Mouse (Mus musculus): ENCODE data around the gene Wdr60. TPM values are rescaled to one million over a fixed set of nuclear protein-coding genes. Genes with fewer than 3 reads are reported as not detected.
A peak's percentile ranks its signal among the peaks of the same experiment; 100 is the strongest.

Gene Wdr60
- 17.0 and 18.3 TPM in 2 replicates for polyA plus RNA-seq (2015; fragmentation: Nextera tagmentation; extraction: Ambion mirVana)

GRCm38 (mm10) chr12:116262555-116263341 is at the start of gene Wdr60:
Gene Wdr60 (minus strand): TSS chr12:116263022.
- peak within 1 kb of the TSS; percentile 85 for H3K4me3 ChIP-seq (ENCODE audit: low read length)
- peak within 1 kb of the TSS; percentile 89 for H3K9ac ChIP-seq (ENCODE audit: low read depth, low read length)
- no peaks in the 10 kb centered on the region; the same call in 1 of the 2 replicates for H3K4me1 ChIP-seq (ENCODE audit: control insufficient read depth, insufficient read depth, low read depth, low read length)
- H3K9me3 ChIP-seq (ENCODE audit: control insufficient read depth, low read length) = no peaks in the 10 kb centered on the region
- ATAC-seq = peak; percentile 99
- peak within 1 kb of the TSS; percentile 83 for H3K4me2 ChIP-seq (ENCODE audit: low read length)
- H3K36me3 ChIP-seq (ENCODE audit: control insufficient read depth, insufficient read depth, low read length) = no peaks in the 10 kb centered on the region
- peak within 1 kb of the TSS; percentile 83 for H3K27ac ChIP-seq (ENCODE audit: low read depth, low read length)
- WGBS = 3% methylated on average over 47 of the region's 47 CpGs
- H3K27me3 ChIP-seq (replicated peaks; ENCODE audit: control insufficient read depth, insufficient read depth, low read length) = no peaks in the 10 kb centered on the region

DNA sequence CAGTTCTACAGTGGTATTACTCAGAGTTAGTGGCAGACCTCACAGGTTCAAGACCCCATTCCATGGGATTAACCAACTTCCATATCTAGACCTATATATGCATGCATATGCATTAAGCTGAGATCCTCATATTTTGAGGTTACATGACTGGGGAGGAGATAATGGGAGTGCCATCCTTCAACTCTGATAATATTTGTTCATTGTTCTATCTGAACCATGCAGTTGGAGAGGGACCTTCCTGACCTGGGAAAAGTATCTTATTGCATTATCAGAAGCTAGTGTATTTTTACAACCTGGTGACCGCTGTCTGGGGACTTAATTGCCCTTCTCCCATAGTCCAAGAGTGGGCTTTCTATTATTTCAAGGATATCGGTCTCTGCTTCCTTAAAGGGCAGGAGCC is 45.8 kb upstream of the Wdr60 start:
- H3K4me1 ChIP-seq (ENCODE audit: control insufficient read depth, insufficient read depth, low read depth, low read length) = no peaks in the 10 kb centered on the region
- no peak overlapping the region for H3K9ac ChIP-seq (ENCODE audit: low read depth, low read length)
- no peaks in the 10 kb centered on the region for H3K36me3 ChIP-seq (ENCODE audit: control insufficient read depth, insufficient read depth, low read length)
- H3K4me2 ChIP-seq (ENCODE audit: low read length) = no peak overlapping the region
- no peak overlapping the region for H3K4me3 ChIP-seq (ENCODE audit: low read length)
- no peak overlapping the region for H3K27ac ChIP-seq (ENCODE audit: low read depth, low read length)
- H3K27me3 ChIP-seq (replicated peaks; ENCODE audit: control insufficient read depth, insufficient read depth, low read length) = no peaks in the 10 kb centered on the region
- no peak for ATAC-seq
- 92% methylated on average over 2 of the region's 2 CpGs for WGBS
- H3K9me3 ChIP-seq (ENCODE audit: control insufficient read depth, low read length) = no peaks in the 10 kb centered on the region

GRCm38 (mm10) chr12:116307870-116308269 is 45.0 kb upstream of the Wdr60 start:
- no peak overlapping the region for H3K9ac ChIP-seq (ENCODE audit: low read depth, low read length)
- H3K36me3 ChIP-seq (ENCODE audit: control insufficient read depth, insufficient read depth, low read length) = no peaks in the 10 kb centered on the region
- H3K4me2 ChIP-seq (ENCODE audit: low read length) = no peak overlapping the region
- no peaks in the 10 kb centered on the region for H3K27me3 ChIP-seq (replicated peaks; ENCODE audit: control insufficient read depth, insufficient read depth, low read length)
- no peaks in the 10 kb centered on the region for H3K4me1 ChIP-seq (ENCODE audit: control insufficient read depth, insufficient read depth, low read depth, low read length)
- ATAC-seq = no peak
- H3K4me3 ChIP-seq (ENCODE audit: low read length) = no peak overlapping the region
- 87% methylated on average over 3 of the region's 3 CpGs for WGBS
- no peaks in the 10 kb centered on the region for H3K9me3 ChIP-seq (ENCODE audit: control insufficient read depth, low read length)
- H3K27ac ChIP-seq (ENCODE audit: low read depth, low read length) = no peak overlapping the region

DNA sequence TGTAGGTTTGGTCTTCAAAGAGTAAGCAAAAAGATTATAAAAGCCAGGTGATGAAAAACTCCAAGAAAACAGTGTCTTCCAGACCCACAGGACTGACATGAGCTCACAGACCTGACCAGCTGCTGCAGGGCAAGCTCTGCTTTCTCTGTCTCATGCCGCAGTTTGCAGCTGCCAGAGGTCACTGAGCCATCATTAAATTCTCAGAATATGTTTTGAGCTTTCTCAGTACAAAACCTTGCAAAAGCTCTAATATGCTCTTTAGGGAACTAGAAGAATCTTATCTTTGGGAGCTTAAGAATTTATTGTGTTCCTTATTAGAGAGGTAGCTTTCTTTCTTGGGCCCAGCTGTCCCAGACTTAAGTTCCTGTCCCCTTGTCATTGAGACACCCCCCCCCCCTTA is 43.2 kb upstream of the Wdr60 start:
- no peak for ATAC-seq
- H3K36me3 ChIP-seq (ENCODE audit: control insufficient read depth, insufficient read depth, low read length) = no peaks in the 10 kb centered on the region
- no peak overlapping the region for H3K9ac ChIP-seq (ENCODE audit: low read depth, low read length)
- no peak overlapping the region for H3K27ac ChIP-seq (ENCODE audit: low read depth, low read length)
- H3K4me3 ChIP-seq (ENCODE audit: low read length) = no peak overlapping the region
- no peak overlapping the region for H3K4me2 ChIP-seq (ENCODE audit: low read length)
- no peaks in the 10 kb centered on the region for H3K9me3 ChIP-seq (ENCODE audit: control insufficient read depth, low read length)
- 79% methylated on average over 1 of the region's 1 CpGs for WGBS
- H3K27me3 ChIP-seq (replicated peaks; ENCODE audit: control insufficient read depth, insufficient read depth, low read length) = no peaks in the 10 kb centered on the region
- no peaks in the 10 kb centered on the region for H3K4me1 ChIP-seq (ENCODE audit: control insufficient read depth, insufficient read depth, low read depth, low read length)

- H3K4me2 ChIP-seq (ENCODE audit: low read length) = no peak overlapping the region
- no peaks in the 10 kb centered on the region for H3K9me3 ChIP-seq (ENCODE audit: control insufficient read depth, low read length)
- no peaks in the 10 kb centered on the region for H3K4me1 ChIP-seq (ENCODE audit: control insufficient read depth, insufficient read depth, low read depth, low read length)
- no peaks in the 10 kb centered on the region for H3K36me3 ChIP-seq (ENCODE audit: control insufficient read depth, insufficient read depth, low read length)
- H3K27ac ChIP-seq (ENCODE audit: low read depth, low read length) = no peak overlapping the region
- ATAC-seq = no peak
- no peaks in the 10 kb centered on the region for H3K27me3 ChIP-seq (replicated peaks; ENCODE audit: control insufficient read depth, insufficient read depth, low read length)
- H3K4me3 ChIP-seq (ENCODE audit: low read length) = no peak overlapping the region
- no peak overlapping the region for H3K9ac ChIP-seq (ENCODE audit: low read depth, low read length)
These were observed 39.4 kb upstream of the Wdr60 start for GRCm38 (mm10) chr12:116302181-116302580.

GRCm38 (mm10) chr12:116299906-116300305 is 37.1 kb upstream of the Wdr60 start:
- Histone ChIP-seq H3K4me2 (ENCODE audit: low read length) (no peak overlapping the region), H3K36me3 (ENCODE audit: control insufficient read depth, insufficient read depth, low read length) (no peaks in the 10 kb centered on the region), H3K4me3 (ENCODE audit: low read length) (no peak overlapping the region), H3K9ac (ENCODE audit: low read depth, low read length) (no peak overlapping the region), H3K27me3 (replicated peaks; ENCODE audit: control insufficient read depth, insufficient read depth, low read length) (no peaks in the 10 kb centered on the region), H3K9me3 (ENCODE audit: control insufficient read depth, low read length) (no peaks in the 10 kb centered on the region), H3K4me1 (ENCODE audit: control insufficient read depth, insufficient read depth, low read depth, low read length) (no peaks in the 10 kb centered on the region), H3K27ac (ENCODE audit: low read depth, low read length) (no peak overlapping the region)
- ATAC-seq = no peak
- WGBS = 98% methylated on average over 2 of the region's 2 CpGs

DNA sequence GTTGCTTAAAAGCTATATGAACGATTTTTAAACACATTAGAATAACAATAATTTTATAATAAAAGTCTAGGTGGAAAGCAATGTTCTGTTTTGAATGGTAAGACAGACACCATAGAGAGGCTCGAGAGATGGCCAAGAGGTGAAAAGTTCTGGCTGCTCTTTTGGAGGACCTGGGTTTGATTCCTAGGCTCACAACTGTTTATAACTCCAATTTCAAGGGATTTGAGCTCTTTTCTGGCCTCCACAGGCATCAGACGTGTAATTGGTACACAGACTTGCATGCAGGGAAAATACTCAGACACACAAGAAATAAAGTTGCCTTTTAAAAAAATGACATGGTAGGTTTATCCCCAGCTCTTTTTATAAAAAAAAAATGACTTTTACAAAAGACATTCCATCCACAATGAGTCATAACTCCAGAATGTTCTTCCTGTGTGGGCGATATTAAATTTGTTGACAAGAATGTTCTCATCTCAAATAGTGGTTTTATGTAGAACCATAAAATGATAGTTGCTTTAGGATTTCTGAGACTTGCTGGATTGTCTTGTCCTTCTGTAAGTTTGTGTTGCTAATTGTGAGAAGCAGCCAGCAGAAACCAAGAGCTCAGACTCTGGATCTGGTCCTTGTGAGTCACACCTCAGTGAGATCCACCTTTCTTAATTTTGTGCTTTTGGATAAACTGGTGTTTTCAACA is 30.9 kb upstream of the Wdr60 start:
- Histone ChIP-seq H3K27me3 (replicated peaks; ENCODE audit: control insufficient read depth, insufficient read depth, low read length) (no peaks in the 10 kb centered on the region), H3K9me3 (ENCODE audit: control insufficient read depth, low read length) (no peaks in the 10 kb centered on the region), H3K9ac (ENCODE audit: low read depth, low read length) (no peak overlapping the region), H3K4me3 (ENCODE audit: low read length) (no peak overlapping the region), H3K36me3 (ENCODE audit: control insufficient read depth, insufficient read depth, low read length) (no peaks in the 10 kb centered on the region), H3K27ac (ENCODE audit: low read depth, low read length) (no peak overlapping the region), H3K4me1 (ENCODE audit: control insufficient read depth, insufficient read depth, low read depth, low read length) (no peaks in the 10 kb centered on the region), H3K4me2 (ENCODE audit: low read length) (no peak overlapping the region)
- ATAC-seq = no peak
- 85% methylated on average over 4 of the region's 4 CpGs for WGBS

DNA sequence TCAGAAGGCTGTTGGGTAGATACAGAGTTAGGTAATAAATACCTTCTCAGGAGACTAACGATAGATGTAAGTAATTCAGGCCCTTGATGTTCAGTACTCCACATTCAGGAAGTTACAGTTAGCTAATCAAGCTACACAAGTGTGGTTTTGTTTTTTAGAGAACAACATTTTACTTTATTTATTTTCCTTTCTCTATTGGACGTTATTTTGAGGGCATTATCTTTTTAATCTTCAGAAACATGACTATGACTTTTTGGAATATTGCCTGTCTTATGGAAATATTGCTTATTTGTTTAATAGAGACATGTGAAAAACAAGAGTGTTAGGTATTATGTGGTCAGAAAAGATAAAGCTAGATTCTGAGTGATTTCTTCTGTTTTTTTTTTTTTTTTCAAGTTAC is 30.4 kb upstream of the Wdr60 start:
- Histone ChIP-seq H3K9ac (ENCODE audit: low read depth, low read length) (no peak overlapping the region), H3K4me1 (ENCODE audit: control insufficient read depth, insufficient read depth, low read depth, low read length) (no peaks in the 10 kb centered on the region), H3K9me3 (ENCODE audit: control insufficient read depth, low read length) (no peaks in the 10 kb centered on the region), H3K4me3 (ENCODE audit: low read length) (no peak overlapping the region), H3K4me2 (ENCODE audit: low read length) (no peak overlapping the region), H3K36me3 (ENCODE audit: control insufficient read depth, insufficient read depth, low read length) (no peaks in the 10 kb centered on the region), H3K27ac (ENCODE audit: low read depth, low read length) (no peak overlapping the region), H3K27me3 (replicated peaks; ENCODE audit: control insufficient read depth, insufficient read depth, low read length) (no peaks in the 10 kb centered on the region)
- ATAC-seq = no peak
- WGBS = 84% methylated on average over 2 of the region's 2 CpGs

DNA sequence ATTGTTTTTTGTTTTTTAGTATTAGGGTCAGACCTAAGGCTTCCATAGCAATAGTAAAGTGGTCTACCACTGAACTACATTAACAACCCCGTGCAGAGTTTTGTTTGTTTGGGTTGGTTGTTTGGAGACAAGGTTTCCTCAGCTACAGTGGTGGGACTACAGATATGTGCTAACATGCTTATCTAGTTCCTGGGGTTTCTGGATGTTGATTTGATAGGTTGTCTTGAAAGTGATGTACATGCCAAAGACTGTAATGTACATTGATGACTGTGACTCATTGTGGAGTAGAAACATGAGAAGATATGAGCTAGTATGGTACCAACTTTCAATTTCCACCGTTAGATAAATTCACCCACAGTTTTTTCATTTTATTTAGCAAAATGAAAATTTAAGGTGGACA is 20.7 kb upstream of the Wdr60 start:
- H3K4me2 ChIP-seq (ENCODE audit: low read length) = no peak overlapping the region
- H3K27me3 ChIP-seq (replicated peaks; ENCODE audit: control insufficient read depth, insufficient read depth, low read length) = no peaks in the 10 kb centered on the region
- peaks cover 9% of the 10 kb centered on the region; the same call in 1 of the 2 replicates for H3K4me1 ChIP-seq (ENCODE audit: control insufficient read depth, insufficient read depth, low read depth, low read length)
- no peak overlapping the region for H3K9ac ChIP-seq (ENCODE audit: low read depth, low read length)
- no peak overlapping the region for H3K4me3 ChIP-seq (ENCODE audit: low read length)
- WGBS = 90% methylated on average over 2 of the region's 2 CpGs
- no peak for ATAC-seq
- H3K36me3 ChIP-seq (ENCODE audit: control insufficient read depth, insufficient read depth, low read length) = no peaks in the 10 kb centered on the region
- H3K9me3 ChIP-seq (ENCODE audit: control insufficient read depth, low read length) = no peaks in the 10 kb centered on the region
- H3K27ac ChIP-seq (ENCODE audit: low read depth, low read length) = no peak overlapping the region
